Mouse (Mus musculus): ENCODE data around the gene Cpne4.

DNA sequence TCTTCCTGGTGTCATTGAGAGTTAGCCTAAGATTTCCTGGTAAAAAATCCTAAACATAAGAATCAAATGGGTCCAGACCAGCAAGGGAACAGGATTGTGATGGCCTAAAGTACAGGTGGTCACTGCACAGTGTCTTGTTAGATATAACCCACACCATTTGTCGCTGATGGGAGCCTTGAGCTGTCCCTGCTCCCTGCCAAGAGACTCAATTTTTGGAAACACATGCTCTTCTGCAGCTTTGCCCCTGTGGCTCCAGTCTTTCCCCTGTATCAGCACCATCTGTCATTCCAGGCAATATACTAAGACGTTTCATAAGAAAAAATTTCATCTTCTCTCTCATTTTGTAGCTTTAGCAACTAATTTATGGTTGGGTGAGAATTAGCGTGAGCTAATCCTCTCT, 281.6 kb downstream of the Cpne4 start:
- TF ChIP-seq CTCF (IDR thresholded peaks at IDR 0.05; ENCODE audit: low read depth) (no peak), EP300 (IDR thresholded peaks at IDR 0.05; ENCODE audit: low read depth) (no peak)
